Mouse (Mus musculus) intestine, postnatal 0 days (tissue): ENCODE results near the gene Shb. TPM values are rescaled to one million over a fixed set of nuclear protein-coding genes. Genes with fewer than 3 reads are reported as not detected.

Source experiments
- ATAC-seq: fragments of 200-750 bp; cut with Nextera tagmentation; 2 replicates; pipeline ENCODE4 v1.8.0; 2017; ENCODE audit warnings: mild to moderate bottlenecking, moderate TSS enrichment, moderate library complexity
- H3K27ac ChIP-seq: fragments of 300-500 bp; sonication (generic); 2 replicates; pipeline ENCODE4 v1.5.1; 2014; ENCODE audit warnings: mild to moderate bottlenecking, low read depth, low read length, moderate library complexity
- H3K27me3 ChIP-seq: fragments of 300-500 bp; sonication (generic); replicated peaks from 2 replicates; pipeline ENCODE4 v1.6.1; 2014; ENCODE audit warnings: low read length, mixed read lengths; ENCODE audit not compliant: control insufficient read depth, insufficient read depth
- H3K36me3 ChIP-seq: fragments of 300-500 bp; sonication (generic); 2 replicates; pipeline ENCODE4 v1.6.1; 2014; ENCODE audit warnings: mild to moderate bottlenecking, moderate library complexity; ENCODE audit not compliant: control insufficient read depth, insufficient read depth
- H3K4me1 ChIP-seq: fragments of 300-500 bp; sonication (generic); replicated peaks from 2 replicates; pipeline ENCODE4 v1.6.1; 2014; ENCODE audit warnings: antibody characterized with exemption, low read length, mixed read lengths; ENCODE audit not compliant: control insufficient read depth, insufficient read depth
- H3K4me2 ChIP-seq: fragments of 300-500 bp; sonication (generic); replicated peaks from 2 replicates; pipeline ENCODE4 v1.6.1; 2014; ENCODE audit warnings: low read depth, mild to moderate bottlenecking, moderate library complexity
- H3K4me3 ChIP-seq: fragments of 300-500 bp; sonication (generic); 2 replicates; pipeline ENCODE4 v1.5.1; 2014; ENCODE audit warnings: low read depth, low read length
- H3K9ac ChIP-seq: fragments of 300-500 bp; sonication (generic); 2 replicates; pipeline ENCODE4 v1.6.1; 2014; ENCODE audit warnings: mild to moderate bottlenecking, low read depth, low read length
- H3K9me3 ChIP-seq: fragments of 300-500 bp; sonication (generic); 2 replicates; pipeline ENCODE4 v1.6.1; 2016; ENCODE audit warnings: mixed run types; ENCODE audit not compliant: control insufficient read depth
- CTCF ChIP-seq: sonication (generic); IDR thresholded peaks from 2 replicates; pipeline ENCODE4 v1.5.1; 2016; ENCODE audit warnings: low read depth, mild to moderate bottlenecking, control low read depth, antibody characterized with exemption, moderate library complexity
- WGBS: fragments of 180-500 bp; shearing (Covaris S2); extraction: QIAGEN DNeasy Blood & Tissue Kit; methylation state at CpG from one replicate; pipeline ENCODE4 v1.1.7; 2014; 5-methylcytosine and 5-hydroxymethylcytosine counted together
- polyA plus RNA-seq: library from polyadenylated mRNA; unstranded; fragments of >200 nt; fragmentation: Nextera tagmentation; extraction: Ambion mirVana; gene quantifications from 2 replicates; pipeline ENCODE4 v1.2.1, GENCODE M21; 2015

Shb gene
- polyA plus RNA-seq, 1 experiment from 2014 or later, result 7.2 TPM

GRCm38 (mm10) chr4:45525541-45525940, 6.7 kb downstream of the Shb start:
- Histone ChIP-seq H3K9me3 (no peaks in the 10 kb centered on the region), H3K27ac (no peak overlapping the region), H3K4me2 (no peak overlapping the region), H3K36me3 (no peaks in the 10 kb centered on the region; the same call in 1 of the 2 replicates), H3K4me3 (no peak overlapping the region), H3K4me1 (peaks cover 27% of the 10 kb centered on the region), H3K9ac (peak overlapping the region; percentile 4; the same call in 1 of the 2 replicates), H3K27me3 (no peaks in the 10 kb centered on the region)
- ATAC-seq, result no peak
- TF ChIP-seq CTCF, result no peak
- 88% methylated on average over 3 of the region's 3 CpGs for WGBS

GRCm38 (mm10) chr4:45524602-45525001, 7.7 kb downstream of the Shb start:
- H3K4me3 ChIP-seq, result no peak overlapping the region
- H3K4me2 ChIP-seq, result no peak overlapping the region
- no peak overlapping the region; the same call in 1 of the 2 replicates for H3K27ac ChIP-seq
- H3K36me3 ChIP-seq, result no peaks in the 10 kb centered on the region; the same call in 1 of the 2 replicates
- H3K9me3 ChIP-seq, result no peaks in the 10 kb centered on the region
- no peak overlapping the region for H3K9ac ChIP-seq
- 68% methylated on average over 4 of the region's 4 CpGs for WGBS
- H3K27me3 ChIP-seq, result no peaks in the 10 kb centered on the region
- ATAC-seq, result no peak
- no peak for TF ChIP-seq CTCF
- H3K4me1 ChIP-seq, result peaks cover 27% of the 10 kb centered on the region

- Histone ChIP-seq H3K4me1 (peaks cover 26% of the 10 kb centered on the region), H3K27ac (peak overlapping the region; percentile 69; the same call in 1 of the 2 replicates), H3K4me3 (no peak overlapping the region), H3K27me3 (no peaks in the 10 kb centered on the region), H3K36me3 (no peaks in the 10 kb centered on the region; the same call in 1 of the 2 replicates), H3K9me3 (no peaks in the 10 kb centered on the region), H3K9ac (no peak overlapping the region), H3K4me2 (no peak overlapping the region)
- ATAC-seq, result no peak
- 86% methylated on average over 6 of the region's 6 CpGs for WGBS
- no peak for TF ChIP-seq CTCF
Measured at GRCm38 (mm10) chr4:45523360-45523759, 8.9 kb downstream of the Shb start.

GRCm38 (mm10) chr4:45522956-45523355, 9.3 kb downstream of the Shb start:
- Histone ChIP-seq H3K4me2 (no peak overlapping the region), H3K27ac (0 out of 2 replicates have a peak overlapping the region, but pooled peaks have one; percentile 69), H3K9ac (no peak overlapping the region), H3K4me1 (peaks cover 22% of the 10 kb centered on the region), H3K27me3 (no peaks in the 10 kb centered on the region), H3K4me3 (no peak overlapping the region), H3K36me3 (no peaks in the 10 kb centered on the region; the same call in 1 of the 2 replicates), H3K9me3 (no peaks in the 10 kb centered on the region)
- peak; percentile 37; the same call in 1 of the 2 replicates for ATAC-seq
- TF ChIP-seq CTCF, result no peak

- Histone ChIP-seq H3K9me3 (no peaks in the 10 kb centered on the region), H3K4me3 (no peak overlapping the region), H3K27ac (no peak overlapping the region), H3K4me2 (no peak overlapping the region), H3K4me1 (peaks cover 22% of the 10 kb centered on the region), H3K9ac (no peak overlapping the region), H3K27me3 (no peaks in the 10 kb centered on the region), H3K36me3 (no peaks in the 10 kb centered on the region; the same call in 1 of the 2 replicates)
- no peak for TF ChIP-seq CTCF
- no peak for ATAC-seq
- 78% methylated on average over 4 of the region's 4 CpGs for WGBS
Measured at GRCm38 (mm10) chr4:45522583-45522900, 9.7 kb downstream of the Shb start.

GRCm38 (mm10) chr4:45521705-45522582, 10.3 kb downstream of the Shb start:
- H3K36me3 ChIP-seq, result no peaks in the 10 kb centered on the region; the same call in 1 of the 2 replicates
- no peak overlapping the region for H3K27ac ChIP-seq
- WGBS, result 56% methylated on average over 9 of the region's 9 CpGs
- no peaks in the 10 kb centered on the region for H3K9me3 ChIP-seq
- no peak overlapping the region for H3K9ac ChIP-seq
- no peak overlapping the region for H3K4me3 ChIP-seq
- no peak for TF ChIP-seq CTCF
- no peak overlapping the region for H3K4me2 ChIP-seq
- peaks cover 20% of the 10 kb centered on the region for H3K4me1 ChIP-seq
- no peak for ATAC-seq
- no peaks in the 10 kb centered on the region for H3K27me3 ChIP-seq
